Mouse (Mus musculus): Measurements from ENCODE around the gene Fblim1. TPM values are rescaled to one million over a fixed set of nuclear protein-coding genes. Genes with fewer than 3 reads are reported as not detected.
A peak's percentile ranks its signal among the peaks of the same experiment; 100 is the strongest.

Gene Fblim1
- polyA plus RNA-seq, 2 experiments from 2014 or later, result 0.13 TPM; not detected in 1

DNA sequence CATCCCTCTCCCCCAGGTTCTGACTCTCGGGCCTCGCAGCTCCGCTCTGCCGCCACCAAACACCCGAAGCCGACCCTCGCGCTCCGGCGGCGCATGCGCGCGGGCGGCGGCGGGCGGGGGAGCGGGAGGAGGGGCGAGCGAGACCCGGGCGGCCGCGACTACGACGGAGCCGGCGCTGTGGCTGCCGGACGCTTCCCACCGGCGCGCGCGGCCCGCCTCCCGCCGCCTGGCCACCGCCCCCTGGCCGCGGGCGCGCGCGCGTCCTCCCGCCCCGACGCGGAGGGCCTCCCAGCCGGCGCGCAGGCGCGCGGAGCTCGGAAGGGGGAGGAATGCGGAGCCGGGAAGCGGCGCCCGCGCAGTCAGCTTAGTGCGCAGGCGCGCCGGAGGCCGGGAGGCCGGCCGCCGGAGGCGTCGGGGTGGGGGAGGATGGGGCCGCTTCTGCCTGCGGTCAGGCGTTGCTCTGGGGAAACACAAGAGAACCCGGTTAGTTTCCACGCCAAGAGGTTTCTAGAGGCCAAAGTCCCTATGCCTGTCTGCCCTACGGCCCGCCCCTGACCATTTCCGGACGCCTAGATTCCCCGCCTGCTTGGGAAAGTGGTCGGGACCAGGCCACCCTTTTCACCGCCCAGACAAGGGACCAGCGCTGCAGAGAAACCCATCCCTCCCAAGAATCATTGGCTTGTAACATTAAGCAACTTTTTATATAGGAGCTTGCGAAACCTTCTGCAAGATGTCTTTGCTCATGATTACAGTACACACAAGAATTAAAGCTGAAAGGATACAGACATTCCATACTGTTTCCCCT, 67.3 kb downstream of the Fblim1 start, which contains the start of gene Spen:
TSS of gene Spen (minus strand) at position 190 of the 805 bp plus-strand sequence.
- peak; percentile 78 for ATAC-seq

DNA sequence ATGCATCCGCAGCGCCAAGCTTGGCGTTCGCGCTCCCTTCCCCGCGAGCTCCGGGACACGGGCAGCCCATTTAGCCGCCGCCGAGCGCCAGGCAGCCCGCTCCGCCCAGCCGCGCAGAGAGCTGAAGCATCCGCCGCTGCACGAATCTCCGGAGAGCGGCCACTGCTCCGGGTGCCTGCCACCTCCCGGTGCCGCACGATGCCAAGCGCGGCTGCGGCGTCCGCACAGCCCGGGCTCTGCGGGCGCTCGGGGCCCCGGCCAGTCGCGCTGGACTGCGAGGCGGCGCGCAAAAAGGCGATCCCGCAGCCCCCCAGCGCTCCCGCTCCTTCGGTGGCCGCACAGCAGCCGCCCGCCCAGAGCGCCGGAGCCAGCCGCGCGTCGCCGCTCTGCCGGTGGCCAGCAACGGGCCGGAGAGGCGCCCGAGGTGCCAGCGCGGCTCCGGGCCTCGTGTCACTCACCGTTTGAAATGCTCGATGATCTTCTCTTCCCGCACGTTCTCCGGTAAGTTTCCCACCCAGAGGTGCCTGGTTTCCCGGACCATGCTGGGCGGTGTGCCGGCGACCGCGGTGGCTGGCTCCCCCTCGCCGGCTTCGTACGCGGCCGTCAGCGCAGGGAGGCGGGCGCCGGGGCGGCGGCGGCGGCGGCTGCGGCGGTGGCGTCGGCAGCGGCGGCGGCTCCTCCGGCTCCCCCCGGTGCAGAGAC, 68.0 kb downstream of the Fblim1 start:
- peak; percentile 27 for ATAC-seq

DNA sequence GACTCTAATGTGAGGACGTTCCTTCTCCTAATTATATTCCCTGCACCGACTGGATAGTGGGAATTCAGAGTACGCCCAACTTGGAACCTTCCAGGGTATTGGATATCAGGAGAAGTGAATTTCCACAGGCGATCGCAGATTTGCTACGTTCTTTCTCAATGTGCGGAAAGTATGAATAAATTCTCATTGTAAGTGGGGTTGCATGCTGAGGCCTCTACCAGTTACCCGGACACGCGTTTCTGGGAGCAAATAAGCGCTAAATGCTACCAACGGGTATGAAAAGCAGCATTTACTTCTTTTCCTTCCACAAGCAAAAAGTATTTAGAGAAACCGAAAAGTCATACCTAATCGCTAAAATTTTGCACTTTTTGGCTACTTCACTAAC, 68.7 kb downstream of the Fblim1 start:
- ATAC-seq, result no peak

DNA sequence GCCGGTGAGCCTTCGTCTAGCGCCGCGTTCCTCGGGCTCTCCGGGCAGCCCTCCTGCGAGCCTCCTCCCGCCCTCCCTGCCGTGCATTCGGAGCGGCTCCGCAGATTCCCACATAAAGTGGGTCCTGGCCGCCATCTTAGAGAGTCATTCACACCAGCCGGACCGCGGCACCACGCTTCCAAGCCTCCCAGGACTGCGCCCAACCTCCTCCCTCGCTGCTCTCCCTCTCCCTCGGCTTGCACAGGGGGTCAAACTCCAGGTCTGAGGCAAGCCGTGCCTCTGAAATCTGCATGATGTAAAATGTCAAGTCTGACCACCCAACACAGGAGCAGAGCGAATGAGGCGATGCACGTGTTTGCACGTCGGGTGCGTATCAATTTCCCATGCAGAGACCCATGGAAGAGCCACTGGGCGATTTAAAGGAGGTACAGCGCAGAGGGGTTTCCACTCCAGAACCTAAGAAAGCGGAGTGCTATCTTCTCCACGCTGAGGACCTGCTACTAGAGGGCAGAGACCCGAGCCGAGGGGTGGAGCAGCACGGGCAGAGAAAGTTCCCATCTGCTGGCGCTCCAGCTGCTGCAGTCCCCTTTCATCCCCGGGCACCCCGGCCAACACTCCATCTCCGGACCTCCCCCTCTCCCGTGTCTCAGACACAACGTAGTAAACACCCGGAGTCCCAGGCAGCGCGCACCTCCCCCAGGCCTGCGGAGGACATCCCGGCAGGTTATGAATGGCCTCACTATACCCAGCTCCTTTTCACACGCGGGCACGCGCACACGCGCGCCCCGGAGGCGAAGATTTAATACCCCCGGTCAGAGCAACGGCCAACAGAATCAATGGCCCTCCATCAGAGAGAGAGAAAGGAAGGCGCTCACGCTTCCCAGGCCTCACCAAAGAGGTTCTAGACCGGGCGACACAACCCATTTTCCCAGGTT, 69.3 kb downstream of the Fblim1 start:
- ATAC-seq, result no peak

DNA sequence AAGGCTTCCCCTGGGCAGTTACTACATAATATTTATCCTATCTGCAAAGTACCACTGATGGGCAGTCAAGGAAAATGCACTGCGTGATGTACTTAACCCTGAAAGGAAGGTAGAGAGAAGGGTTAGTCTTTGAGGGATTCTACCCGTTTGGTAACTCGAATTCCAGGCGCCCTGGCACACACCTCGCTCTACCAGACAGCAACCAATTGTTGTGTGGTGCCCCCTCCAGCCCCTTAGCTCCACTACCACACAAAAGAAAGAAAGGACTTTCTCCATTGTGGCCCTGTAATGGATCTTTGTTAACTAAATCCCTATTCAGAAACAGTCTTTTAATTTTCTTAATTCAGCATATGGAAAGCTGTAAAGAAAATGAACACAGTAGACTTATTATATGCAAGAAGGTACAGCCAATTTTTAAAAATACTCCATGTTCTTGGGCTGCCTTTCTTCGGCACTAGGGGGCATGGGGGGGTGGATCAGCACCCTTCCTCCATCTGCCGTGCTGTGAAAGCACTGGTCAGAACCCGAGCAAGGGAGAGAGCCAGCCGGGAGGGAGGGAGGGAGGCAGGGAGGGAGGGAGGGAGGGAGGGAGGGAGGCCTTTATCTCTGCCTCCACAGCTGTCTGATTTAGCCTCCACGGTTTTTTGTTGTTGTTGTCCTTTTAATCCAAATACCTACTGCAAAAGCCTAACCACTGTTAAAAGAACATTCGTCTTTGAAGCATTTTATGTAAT, 70.8 kb downstream of the Fblim1 start:
- ATAC-seq, result no peak

DNA sequence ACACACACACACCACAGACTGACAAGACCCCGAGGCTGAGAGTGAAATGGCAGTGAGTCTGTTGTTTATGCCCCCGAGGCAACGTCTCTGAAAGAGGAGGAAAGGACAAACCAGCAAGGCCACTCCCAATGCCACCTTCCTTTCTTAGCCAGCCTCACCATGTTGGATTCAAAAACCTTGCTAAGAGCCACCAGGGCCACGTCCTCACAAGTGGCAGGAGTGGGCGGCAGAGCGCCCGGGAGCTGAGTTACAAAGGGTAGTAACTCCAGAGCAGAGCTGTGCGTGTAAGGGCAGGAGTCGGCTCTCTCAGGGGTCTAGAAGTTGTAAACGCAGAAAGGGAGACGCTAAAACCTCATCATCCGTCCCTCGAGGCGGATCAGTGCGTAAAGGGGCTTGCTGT, 74.9 kb downstream of the Fblim1 start:
- ATAC-seq, result no peak

DNA sequence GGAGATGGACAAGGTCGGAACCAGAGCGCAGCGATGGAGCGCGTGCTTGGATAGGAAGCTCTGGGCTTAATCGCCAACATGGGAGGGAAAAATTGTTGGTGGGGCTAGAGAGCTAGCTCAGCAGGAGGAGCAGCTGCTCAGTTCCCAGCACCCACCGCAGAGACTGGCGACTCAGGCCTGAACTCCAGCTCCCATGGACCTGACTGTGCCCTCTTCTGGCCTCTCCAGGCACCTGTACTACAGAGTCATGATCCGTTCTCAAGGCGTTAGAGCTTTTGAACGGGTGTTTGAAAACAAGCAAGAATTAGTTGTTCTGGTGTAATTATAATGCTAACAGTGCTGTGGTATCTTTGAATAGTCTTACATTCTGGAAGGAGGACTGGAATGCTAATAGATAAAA, 77.0 kb downstream of the Fblim1 start:
- no peak for ATAC-seq

DNA sequence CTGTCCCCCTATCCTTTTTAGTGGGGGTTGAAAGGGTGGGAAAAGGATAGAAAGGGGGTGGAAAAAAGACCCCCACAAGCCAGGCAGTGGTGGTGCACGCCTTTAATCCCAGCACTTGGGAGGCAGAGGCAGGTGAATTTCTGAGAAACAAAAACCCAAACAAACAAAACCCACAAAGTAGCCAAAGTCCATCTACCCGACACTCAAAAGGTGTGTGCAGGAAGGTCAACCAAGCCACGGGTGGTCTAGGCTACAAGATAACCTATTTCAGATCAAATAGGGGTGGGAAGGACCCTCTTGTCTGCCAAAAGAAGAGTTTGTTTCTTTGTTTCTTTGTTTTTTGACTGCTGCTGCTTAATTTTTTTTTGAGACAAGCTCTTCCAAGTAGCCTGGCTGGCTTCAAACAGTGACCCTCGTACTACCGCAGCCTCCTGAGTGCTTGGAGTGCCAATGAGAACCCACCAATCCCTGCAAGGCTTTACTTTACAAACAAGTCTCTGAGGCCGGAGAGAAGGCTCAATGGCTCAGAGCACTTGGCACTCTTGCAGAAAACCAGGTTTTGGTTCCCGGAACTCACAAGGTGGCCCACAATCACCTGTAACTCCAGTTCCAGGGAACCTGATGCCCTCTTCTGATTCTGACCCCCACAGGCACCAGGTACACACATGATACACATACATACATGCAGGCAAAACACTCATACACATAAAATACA, 78.8 kb downstream of the Fblim1 start:
- ATAC-seq, result no peak

Other genes starting within 250 kb of the Fblim1 start
- gene Fam131c, start 237.9 kb downstream of the Fblim1 start, polyA plus RNA-seq (2017; shearing (Covaris generic)), result not detected
- not detected for gene Clcnka, start 207.4 kb downstream of the Fblim1 start, polyA plus RNA-seq (2017; shearing (Covaris generic))
- not detected for gene Clcnkb, start 190.1 kb downstream of the Fblim1 start, polyA plus RNA-seq (2017; shearing (Covaris generic))
- not detected for gene Hspb7, start 185.3 kb downstream of the Fblim1 start, polyA plus RNA-seq (2017; shearing (Covaris generic))
- gene Srarp, start 170.0 kb downstream of the Fblim1 start, polyA plus RNA-seq (2017; shearing (Covaris generic)), result not detected
- gene Zbtb17, start 161.4 kb downstream of the Fblim1 start, polyA plus RNA-seq (2017; shearing (Covaris generic)), result 10 to 100 TPM; 14.2 to 21.5 TPM
- 10 to 100 TPM; 12.1 to 18.5 TPM for gene Spen, start 67.5 kb downstream of the Fblim1 start, polyA plus RNA-seq (2017; shearing (Covaris generic))
- gene Tmem82, start 12.5 kb upstream of the Fblim1 start, polyA plus RNA-seq (2017; shearing (Covaris generic)), result not detected
- gene Slc25a34, start 17.7 kb upstream of the Fblim1 start, polyA plus RNA-seq (2017; shearing (Covaris generic)), result not detected
- gene Plekhm2, start 58.8 kb upstream of the Fblim1 start, polyA plus RNA-seq (2017; shearing (Covaris generic)), result 1 to 10 TPM; 2.1 to 3.4 TPM
- not detected for gene Rsc1a1, start 79.5 kb upstream of the Fblim1 start, polyA plus RNA-seq (2017; shearing (Covaris generic))
- 10 to 100 TPM; 19.1 to 20.7 TPM for gene Ddi2, start 117.3 kb upstream of the Fblim1 start, polyA plus RNA-seq (2017; shearing (Covaris generic))
- gene Agmat, start 140.6 kb upstream of the Fblim1 start, polyA plus RNA-seq (2017; shearing (Covaris generic)), result not detected
- 1 to 10 TPM; 3.4 to 4.3 TPM for gene Dnajc16, start 184.8 kb upstream of the Fblim1 start, polyA plus RNA-seq (2017; shearing (Covaris generic))
- 10 to 100 TPM; 10.8 to 12.4 TPM for gene Casp9, start 187.5 kb upstream of the Fblim1 start, polyA plus RNA-seq (2017; shearing (Covaris generic))
- not detected for gene Cela2a, start 220.1 kb upstream of the Fblim1 start, polyA plus RNA-seq (2017; shearing (Covaris generic))
- not detected for gene Ctrc, start 240.3 kb upstream of the Fblim1 start, polyA plus RNA-seq (2017; shearing (Covaris generic))